Mouse (Mus musculus) liver, postnatal 0 days (tissue): ENCODE measurements around the gene Wnt9a.

Experiments used
- CTCF ChIP-seq: sonication (generic); IDR thresholded peaks from 2 replicates; pipeline ENCODE4 v1.5.1; 2016; ENCODE audit warnings: antibody characterized with exemption, low read depth
- EP300 ChIP-seq: IDR thresholded peaks from 2 replicates; pipeline ENCODE4 v1.6.1; 2016; ENCODE audit warnings: antibody characterized with exemption, low read depth, mild to moderate bottlenecking

- TF ChIP-seq CTCF (no peak), EP300 (peak; percentile 91)
Observed at GRCm38 (mm10) chr11:59260706-59261493, 45.8 kb upstream of the Wnt9a start.
